Mouse (Mus musculus) heart, embryonic 15.5 days (tissue): ENCODE measurements around the gene Csrp2. TPM values are rescaled to one million over a fixed set of nuclear protein-coding genes. Genes with fewer than 3 reads are reported as not detected.

Experiments used
- ATAC-seq: fragments of 200-750 bp; cut with Nextera tagmentation; replicated peaks from 2 replicates; pipeline ENCODE4 v1.8.0; 2017; ENCODE audit warnings: low read depth, moderate TSS enrichment; ENCODE audit not compliant: insufficient number of reproducible peaks, insufficient read depth, low FRiP score
- H3K27ac ChIP-seq: fragments of 300-500 bp; sonication (generic); 2 replicates; pipeline ENCODE4 v1.5.1; 2015; ENCODE audit warnings: mild to moderate bottlenecking, inconsistent platforms
- H3K27me3 ChIP-seq: fragments of 300-500 bp; sonication (generic); 2 replicates; pipeline ENCODE4 v1.6.1; 2015; ENCODE audit warnings: inconsistent platforms
- H3K36me3 ChIP-seq: fragments of 300-500 bp; sonication (generic); 2 replicates; pipeline ENCODE4 v1.6.1; 2015; ENCODE audit warnings: mild to moderate bottlenecking, inconsistent platforms
- H3K4me1 ChIP-seq: fragments of 300-500 bp; sonication (generic); replicated peaks from 2 replicates; pipeline ENCODE4 v1.6.1; 2015; ENCODE audit warnings: inconsistent platforms
- H3K4me2 ChIP-seq: fragments of 300-500 bp; sonication (generic); 2 replicates; pipeline ENCODE4 v1.6.1; 2015; ENCODE audit warnings: inconsistent platforms, mild to moderate bottlenecking, moderate library complexity
- H3K4me3 ChIP-seq: fragments of 300-500 bp; sonication (generic); 2 replicates; pipeline ENCODE4 v1.5.1; 2015; ENCODE audit warnings: mild to moderate bottlenecking, inconsistent platforms
- H3K9ac ChIP-seq: fragments of 300-500 bp; sonication (generic); 2 replicates; pipeline ENCODE4 v1.6.1; 2015; ENCODE audit warnings: mild to moderate bottlenecking, inconsistent platforms
- H3K9me3 ChIP-seq: fragments of 300-500 bp; sonication (generic); replicated peaks from 2 replicates; pipeline ENCODE4 v1.6.1; 2016; ENCODE audit warnings: inconsistent platforms
- WGBS: fragments of 180-500 bp; shearing (Covaris S2); methylation state at CpG from one replicate; pipeline ENCODE4 v1.1.7; 2015; ENCODE audit warnings: mixed read lengths; 5-methylcytosine and 5-hydroxymethylcytosine counted together
- polyA plus RNA-seq: library from polyadenylated mRNA; unstranded; fragments of >200 nt; fragmentation: Nextera tagmentation; extraction: Ambion mirVana; gene quantifications from 2 replicates; pipeline ENCODE4 v1.2.1, GENCODE M21; 2015

Gene Csrp2
- polyA plus RNA-seq, 1 experiment from 2014 or later: 434 TPM

DNA sequence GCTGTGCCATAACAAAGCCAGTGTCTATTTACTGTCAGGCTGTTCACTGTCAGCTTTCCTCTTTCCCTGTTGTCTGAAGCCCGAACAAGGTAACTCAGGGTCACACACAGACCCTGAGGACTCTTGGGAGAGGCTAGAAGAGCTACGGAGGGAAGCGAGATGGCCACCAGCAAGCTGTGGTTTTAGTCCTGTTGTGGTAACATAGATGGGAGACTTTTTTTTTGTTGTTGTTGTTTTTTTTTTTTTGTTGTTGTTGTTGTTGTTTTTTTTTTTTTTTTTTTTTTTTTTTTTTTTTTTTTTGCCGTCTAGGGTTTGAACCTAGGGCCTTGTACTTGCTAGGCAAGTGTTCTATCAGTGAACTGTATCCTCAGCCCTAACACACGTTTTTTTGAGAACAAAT, 14.0 kb downstream of the Csrp2 start:
- H3K4me2 ChIP-seq: no peak overlapping the region
- H3K4me3 ChIP-seq: no peak overlapping the region
- no peak overlapping the region for H3K9ac ChIP-seq
- H3K9me3 ChIP-seq: no peaks in the 10 kb centered on the region
- no peak overlapping the region for H3K27ac ChIP-seq
- peaks cover 27% of the 10 kb centered on the region for H3K36me3 ChIP-seq
- no peaks in the 10 kb centered on the region for H3K27me3 ChIP-seq
- H3K4me1 ChIP-seq: peaks cover 49% of the 10 kb centered on the region
- 74% methylated on average over 5 of the region's 5 CpGs for WGBS
- no peak for ATAC-seq

DNA sequence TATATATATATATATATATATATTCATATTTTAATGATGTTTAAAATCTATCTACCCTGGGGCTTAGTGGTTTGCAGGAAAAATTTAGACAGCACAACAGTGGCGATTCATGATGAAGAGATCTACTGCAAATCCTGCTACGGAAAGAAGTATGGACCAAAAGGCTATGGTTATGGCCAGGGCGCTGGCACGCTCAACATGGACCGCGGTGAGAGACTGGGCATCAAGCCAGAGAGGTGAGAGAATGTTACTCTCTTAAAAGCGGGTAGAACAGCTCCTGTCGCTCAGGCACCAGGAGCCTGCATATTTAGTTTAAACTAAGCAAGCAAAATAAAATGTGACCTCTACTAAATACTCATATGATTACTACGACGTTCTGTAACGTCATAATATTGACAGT, 15.5 kb downstream of the Csrp2 start:
- Histone ChIP-seq H3K27ac (no peak overlapping the region; the same call in 1 of the 2 replicates), H3K9ac (no peak overlapping the region), H3K4me1 (peaks cover 34% of the 10 kb centered on the region), H3K4me2 (no peak overlapping the region), H3K9me3 (no peaks in the 10 kb centered on the region), H3K4me3 (no peak overlapping the region), H3K27me3 (no peaks in the 10 kb centered on the region), H3K36me3 (peaks cover 39% of the 10 kb centered on the region)
- ATAC-seq: no peak
- WGBS: 67% methylated on average over 11 of the region's 11 CpGs

DNA sequence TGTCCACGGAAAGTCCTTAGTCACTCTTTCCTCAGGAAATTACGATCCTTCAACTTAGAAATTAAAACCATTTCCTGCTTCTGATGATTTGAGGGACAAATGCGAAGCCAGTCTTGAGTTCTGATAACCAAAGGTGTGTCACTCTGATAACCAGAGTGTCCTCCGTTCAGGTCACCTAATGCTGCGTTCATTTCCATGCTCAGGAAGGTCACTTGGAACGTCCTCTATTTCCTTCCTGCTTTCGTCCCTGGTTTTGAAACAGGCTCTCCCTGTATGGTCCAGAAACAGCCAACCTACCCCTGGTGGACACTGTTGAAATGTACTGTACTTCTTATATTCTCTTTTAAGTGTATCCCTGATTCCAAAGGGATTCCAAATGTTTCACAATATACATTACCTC, 16.1 kb downstream of the Csrp2 start:
- H3K9ac ChIP-seq: no peak overlapping the region
- H3K36me3 ChIP-seq: peaks cover 39% of the 10 kb centered on the region
- H3K4me2 ChIP-seq: no peak overlapping the region
- H3K4me3 ChIP-seq: no peak overlapping the region
- WGBS: 53% methylated on average over 7 of the region's 7 CpGs
- no peaks in the 10 kb centered on the region for H3K9me3 ChIP-seq
- peaks cover 28% of the 10 kb centered on the region for H3K4me1 ChIP-seq
- H3K27me3 ChIP-seq: no peaks in the 10 kb centered on the region
- ATAC-seq: no peak
- H3K27ac ChIP-seq: peak overlapping the region; percentile 22; the same call in 1 of the 2 replicates

DNA sequence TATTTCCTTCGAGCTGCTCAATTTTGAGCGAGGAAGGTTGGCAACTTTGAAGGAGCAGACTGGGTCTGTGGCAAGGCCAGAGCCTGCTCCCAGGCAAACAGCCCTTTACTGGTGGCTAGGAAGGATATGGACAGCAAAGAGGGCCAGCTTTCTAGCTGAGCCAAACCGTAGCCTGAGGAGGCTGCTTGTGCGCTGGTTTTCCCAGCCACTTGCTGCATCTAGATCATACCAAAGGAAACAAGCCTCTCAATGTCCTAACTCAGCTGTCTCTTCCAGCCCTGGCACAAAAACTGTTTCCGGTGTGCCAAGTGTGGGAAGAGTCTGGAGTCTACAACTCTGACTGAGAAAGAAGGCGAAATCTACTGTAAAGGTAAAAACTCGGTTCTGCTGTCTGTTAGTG, 18.8 kb downstream of the Csrp2 start:
- Histone ChIP-seq H3K27me3 (no peaks in the 10 kb centered on the region), H3K9me3 (no peaks in the 10 kb centered on the region), H3K9ac (no peak overlapping the region), H3K4me1 (peaks cover 12% of the 10 kb centered on the region), H3K36me3 (peaks cover 45% of the 10 kb centered on the region), H3K4me3 (no peak overlapping the region), H3K27ac (no peak overlapping the region), H3K4me2 (no peak overlapping the region)
- WGBS: 90% methylated on average over 7 of the region's 7 CpGs
- ATAC-seq: no peak

DNA sequence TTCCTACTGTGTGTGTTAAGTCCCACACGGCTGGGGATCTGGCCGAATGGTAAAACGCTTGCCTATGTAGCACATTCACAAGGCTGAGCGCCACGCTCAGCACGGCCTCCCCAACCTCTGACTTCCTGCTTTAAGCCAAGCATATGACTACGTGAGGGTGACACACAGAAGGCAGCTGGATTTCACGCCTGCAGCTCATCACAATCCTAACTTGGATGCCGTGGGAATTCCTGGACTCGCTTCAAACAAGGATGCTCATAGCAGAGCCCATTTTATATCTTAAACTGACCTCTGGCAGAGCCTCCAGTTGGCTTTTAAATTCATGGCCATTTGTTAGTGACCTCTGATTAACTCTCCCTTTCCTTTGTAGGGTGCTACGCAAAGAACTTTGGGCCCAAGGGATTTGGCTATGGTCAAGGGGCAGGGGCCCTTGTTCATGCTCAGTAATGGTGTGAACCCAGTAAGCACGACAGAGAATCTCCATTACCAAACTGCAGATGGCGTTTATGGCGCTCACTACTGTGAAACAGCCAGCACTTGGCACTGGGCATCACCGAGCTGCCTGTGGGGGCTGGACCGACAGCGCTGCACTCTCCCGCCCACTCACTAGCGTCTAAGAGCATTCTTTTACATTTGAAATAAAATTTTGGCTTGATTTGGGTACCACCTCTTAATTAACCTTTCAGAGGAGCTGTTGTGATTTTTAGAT, 19.4 kb downstream of the Csrp2 start:
- WGBS: 77% methylated on average over 19 of the region's 19 CpGs
- Histone ChIP-seq H3K4me1 (peaks cover 12% of the 10 kb centered on the region), H3K9me3 (no peaks in the 10 kb centered on the region), H3K27ac (0 out of 2 replicates have a peak overlapping the region, but pooled peaks have one; percentile 3), H3K9ac (no peak overlapping the region), H3K27me3 (no peaks in the 10 kb centered on the region), H3K36me3 (peaks cover 45% of the 10 kb centered on the region), H3K4me2 (no peak overlapping the region), H3K4me3 (no peak overlapping the region)
- no peak for ATAC-seq

DNA sequence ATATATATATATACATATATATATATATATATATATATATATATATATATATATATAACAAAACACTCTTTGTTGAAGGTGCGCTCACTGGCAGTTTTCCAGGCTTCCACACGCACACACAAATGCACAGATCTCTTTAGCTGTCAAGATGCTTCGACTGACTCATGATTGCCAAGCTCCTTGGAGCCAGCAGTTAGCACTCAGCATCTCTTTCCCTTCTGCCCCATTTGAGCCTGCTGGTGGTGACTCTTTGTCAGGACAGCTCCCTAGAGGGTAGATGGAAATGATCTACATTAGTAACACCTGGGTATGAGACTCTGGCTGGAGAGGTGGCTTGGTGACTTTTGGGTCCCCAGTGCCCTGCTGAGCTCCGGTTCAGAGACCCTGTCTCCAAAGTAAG, 20.1 kb downstream of the Csrp2 start:
- Histone ChIP-seq H3K4me3 (no peak overlapping the region), H3K4me1 (peaks cover 9% of the 10 kb centered on the region), H3K9ac (no peak overlapping the region), H3K27ac (no peak overlapping the region), H3K4me2 (no peak overlapping the region), H3K36me3 (peaks cover 50% of the 10 kb centered on the region), H3K27me3 (no peaks in the 10 kb centered on the region), H3K9me3 (no peaks in the 10 kb centered on the region)
- no peak for ATAC-seq
- 68% methylated on average over 4 of the region's 4 CpGs for WGBS

DNA sequence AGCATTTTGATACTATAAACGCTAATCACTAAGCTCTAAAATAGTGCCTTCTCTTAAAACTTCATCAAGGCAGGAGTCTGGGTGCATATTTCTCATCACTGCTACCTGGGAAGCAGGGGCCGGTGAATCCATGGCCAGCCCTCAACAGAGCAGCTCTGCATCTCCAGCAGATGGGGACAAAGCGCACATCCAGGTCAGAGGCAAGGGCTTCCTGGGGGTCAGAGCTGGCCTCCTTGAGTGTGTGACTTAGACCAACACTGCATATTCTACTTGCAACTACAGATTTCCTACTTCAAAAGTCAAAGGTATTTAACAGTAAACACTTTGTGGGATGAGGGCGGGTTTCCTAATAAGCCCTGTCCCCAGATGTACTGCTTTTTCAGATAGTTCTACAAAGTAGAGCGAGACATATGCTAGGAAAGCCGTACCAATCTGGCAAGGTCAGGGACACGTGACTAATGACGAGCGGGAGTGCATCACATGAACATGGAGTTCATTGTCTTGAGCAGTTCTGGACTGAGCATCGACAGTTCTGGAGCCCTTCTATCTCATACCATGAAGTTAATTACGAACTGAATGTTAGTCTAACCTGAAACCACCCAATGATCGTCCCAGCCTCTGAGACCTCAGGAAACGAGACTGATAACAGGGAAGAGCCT, 21.3 kb downstream of the Csrp2 start:
- Histone ChIP-seq H3K9ac (no peak overlapping the region), H3K4me2 (no peak overlapping the region), H3K9me3 (no peaks in the 10 kb centered on the region), H3K36me3 (peaks cover 57% of the 10 kb centered on the region), H3K4me1 (peaks cover 6% of the 10 kb centered on the region), H3K4me3 (no peak overlapping the region), H3K27me3 (no peaks in the 10 kb centered on the region), H3K27ac (no peak overlapping the region)
- no peak for ATAC-seq
- 77% methylated on average over 13 of the region's 13 CpGs for WGBS

DNA sequence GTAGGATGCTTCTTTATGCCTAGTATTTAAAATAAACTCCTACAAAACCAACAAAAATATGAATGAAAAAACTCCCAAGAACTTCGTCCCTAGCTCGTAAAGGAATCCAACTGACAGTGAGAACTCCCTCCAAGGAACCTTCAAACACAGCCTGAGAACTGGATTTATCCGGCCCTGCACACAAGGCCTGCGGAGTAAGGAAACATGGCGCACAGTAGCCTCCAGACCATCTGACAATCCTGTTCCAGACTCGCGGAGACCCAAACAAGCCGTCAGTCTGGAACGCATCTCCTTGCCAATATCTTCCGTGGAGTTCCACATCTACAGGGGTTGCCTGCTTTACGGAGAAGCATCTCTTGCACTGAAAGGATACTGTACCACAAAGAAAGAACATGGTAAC, 22.4 kb downstream of the Csrp2 start:
- H3K4me1 ChIP-seq: peaks cover 9% of the 10 kb centered on the region
- no peak overlapping the region for H3K4me3 ChIP-seq
- 90% methylated on average over 11 of the region's 11 CpGs for WGBS
- no peaks in the 10 kb centered on the region for H3K9me3 ChIP-seq
- H3K4me2 ChIP-seq: no peak overlapping the region
- peaks cover 52% of the 10 kb centered on the region for H3K36me3 ChIP-seq
- no peak for ATAC-seq
- no peak overlapping the region for H3K9ac ChIP-seq
- H3K27ac ChIP-seq: no peak overlapping the region
- no peaks in the 10 kb centered on the region for H3K27me3 ChIP-seq

DNA sequence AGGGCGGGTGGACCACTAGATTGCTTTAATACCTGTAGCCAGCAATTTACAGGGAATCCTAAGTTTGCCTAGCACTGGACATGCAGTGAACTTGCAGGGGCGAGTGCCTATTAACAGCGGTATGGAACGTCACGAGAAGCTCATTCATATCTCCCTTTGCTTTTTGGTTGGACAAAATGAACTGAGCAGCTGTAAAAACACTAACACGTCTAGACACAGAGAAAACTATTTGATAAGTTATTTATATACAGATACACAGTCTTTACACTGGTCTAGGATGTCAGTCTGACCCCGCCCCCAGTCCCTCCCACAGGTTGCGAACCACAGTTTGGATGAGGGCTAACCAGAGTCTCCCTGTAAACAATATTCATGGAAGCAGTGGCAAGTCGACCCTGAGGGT, 23.2 kb downstream of the Csrp2 start:
- H3K4me2 ChIP-seq: no peak overlapping the region
- 77% methylated on average over 9 of the region's 9 CpGs for WGBS
- ATAC-seq: no peak

DNA sequence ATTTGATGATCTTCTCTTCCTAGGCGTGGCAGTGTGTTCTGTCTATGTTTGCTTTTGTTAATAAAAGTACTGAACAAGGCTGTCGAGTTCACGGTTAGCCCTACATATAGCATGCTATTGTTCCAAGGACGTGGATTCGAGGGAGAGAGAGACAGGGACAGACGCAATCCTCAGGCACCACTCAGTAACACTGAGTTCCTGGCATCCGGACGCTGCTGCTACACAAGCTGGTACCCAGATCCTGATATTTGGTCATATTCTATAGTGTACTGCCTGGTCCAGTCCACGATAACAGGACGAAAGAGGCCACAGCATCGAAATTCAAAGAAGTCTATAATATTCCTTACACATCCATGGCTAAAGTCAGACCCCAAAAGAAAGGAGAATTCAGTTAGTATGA, 24.6 kb downstream of the Csrp2 start:
- ATAC-seq: no peak
- Histone ChIP-seq H3K4me1 (0 out of 2 replicates have a peak, but pooled peaks cover 6% of the 10 kb centered on the region), H3K9me3 (no peaks in the 10 kb centered on the region), H3K4me3 (no peak overlapping the region), H3K27me3 (no peaks in the 10 kb centered on the region), H3K36me3 (peaks cover 37% of the 10 kb centered on the region), H3K4me2 (no peak overlapping the region), H3K27ac (no peak overlapping the region), H3K9ac (no peak overlapping the region)
- 89% methylated on average over 11 of the region's 11 CpGs for WGBS

More for the DNA sequence above, 23.2 kb downstream of the Csrp2 start:
- Histone ChIP-seq H3K9me3 (no peaks in the 10 kb centered on the region), H3K4me1 (0 out of 2 replicates have a peak, but pooled peaks cover 6% of the 10 kb centered on the region), H3K36me3 (peaks cover 50% of the 10 kb centered on the region), H3K9ac (no peak overlapping the region), H3K27me3 (no peaks in the 10 kb centered on the region), H3K4me3 (no peak overlapping the region), H3K27ac (no peak overlapping the region)

DNA sequence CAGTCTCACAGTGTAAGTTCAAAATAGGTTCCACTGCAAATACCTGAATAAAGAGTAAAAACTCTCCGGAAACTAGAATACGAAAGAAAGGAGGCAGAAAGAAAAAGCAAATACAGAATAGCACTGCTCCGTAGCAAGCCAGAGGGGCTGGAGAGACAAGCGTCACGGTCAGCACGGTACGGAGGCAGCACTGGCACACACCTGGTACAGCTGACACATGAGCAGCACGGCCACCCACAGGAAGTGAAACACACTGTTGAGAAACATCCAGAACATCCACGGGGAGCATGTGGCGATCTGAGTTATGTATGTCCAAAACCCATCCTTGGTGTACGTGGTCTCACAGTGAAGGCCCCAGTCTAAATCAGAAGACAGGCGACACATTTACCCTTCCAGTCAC, 26.4 kb downstream of the Csrp2 start:
- Histone ChIP-seq H3K9ac (no peak overlapping the region), H3K9me3 (no peaks in the 10 kb centered on the region), H3K36me3 (peaks cover 38% of the 10 kb centered on the region), H3K4me1 (0 out of 2 replicates have a peak, but pooled peaks cover 6% of the 10 kb centered on the region), H3K4me3 (no peak overlapping the region), H3K4me2 (no peak overlapping the region), H3K27ac (peak overlapping the region; percentile 57; the same call in 1 of the 2 replicates), H3K27me3 (no peaks in the 10 kb centered on the region)
- no peak for ATAC-seq
- 74% methylated on average over 12 of the region's 12 CpGs for WGBS

DNA sequence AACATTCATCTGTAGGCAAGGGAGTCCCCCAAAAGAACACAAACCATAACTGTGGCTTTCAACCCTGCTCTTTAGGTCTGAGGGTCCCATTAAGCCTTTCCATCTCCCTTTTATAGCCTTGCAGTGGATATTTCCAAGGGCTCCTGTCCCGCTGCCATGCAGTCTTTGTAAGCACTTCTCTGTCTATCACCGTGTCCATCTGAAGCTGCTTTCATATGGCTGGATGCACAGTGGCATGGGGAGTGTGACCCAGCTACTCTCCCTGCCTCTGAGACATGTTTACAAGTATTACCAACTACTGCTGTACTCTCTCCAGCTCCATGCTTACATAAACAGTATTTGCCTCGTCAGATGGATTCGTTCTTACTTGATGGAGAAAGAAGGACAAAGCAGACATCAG, 28.0 kb downstream of the Csrp2 start:
- Histone ChIP-seq H3K36me3 (peaks cover 34% of the 10 kb centered on the region), H3K27ac (no peak overlapping the region), H3K9me3 (no peaks in the 10 kb centered on the region), H3K4me1 (peaks cover 16% of the 10 kb centered on the region), H3K9ac (no peak overlapping the region), H3K4me3 (no peak overlapping the region), H3K27me3 (no peaks in the 10 kb centered on the region), H3K4me2 (no peak overlapping the region)
- 71% methylated on average over 4 of the region's 4 CpGs for WGBS
- no peak for ATAC-seq
